Mouse (Mus musculus) heart, adult 9 months (tissue): ENCODE measurements at regions not wholly inside any gene's neighbourhood (a gene's known extent, or its start where the extent isn't known, plus 50 kb on each side); places are given as distances from the start of the nearest gene placed in this dataset.
A peak's percentile ranks its signal among the peaks of the same experiment; 100 is the strongest.
"Not testable (repeated sequence)": the region's sequence is repeated elsewhere in the genome, so short reads cannot be mapped to it uniquely, and the experiment has no call there.

Source experiments
- DNase-seq, 2 experiments: peaks; one replicate each; pipeline ENCODE4 v3.0.0; 2022; ENCODE audit warnings: low spot score in 2 of 2

- no peak for DNase-seq
Measured at GRCm38 (mm10) chr13:58663316-58663715, 52.6 kb upstream of the Slc28a3 start.

GRCm38 (mm10) chr13:58668664-58669063 is 58.0 kb upstream of the Slc28a3 start:
- DNase-seq = no peak

- no peak for DNase-seq
Measured at GRCm38 (mm10) chr13:58670206-58670605, 59.5 kb upstream of the Slc28a3 start.

- not testable (repeated sequence) for DNase-seq
Measured at GRCm38 (mm10) chr13:58675611-58676010, 64.9 kb upstream of the Slc28a3 start.

- no peak for DNase-seq
Measured at GRCm38 (mm10) chr13:58677521-58677920, 66.8 kb upstream of the Slc28a3 start.

- no peak for DNase-seq
Measured at GRCm38 (mm10) chr13:58679663-58680062, 69.0 kb upstream of the Slc28a3 start.

GRCm38 (mm10) chr13:58686822-58687221 is 76.1 kb upstream of the Slc28a3 start:
- DNase-seq = no peak

- no peak for DNase-seq
Measured at GRCm38 (mm10) chr13:58687609-58688008, 76.9 kb upstream of the Slc28a3 start.

- no peak for DNase-seq
Measured at GRCm38 (mm10) chr13:58688249-58688648, 77.6 kb upstream of the Slc28a3 start.

GRCm38 (mm10) chr13:58694703-58695102 is 84.0 kb upstream of the Slc28a3 start:
- DNase-seq = peak; percentile 5 to 6

GRCm38 (mm10) chr13:58695964-58696363 is 85.3 kb upstream of the Slc28a3 start:
- no peak for DNase-seq

GRCm38 (mm10) chr13:58700021-58700420 is 89.3 kb upstream of the Slc28a3 start:
- DNase-seq = no peak

GRCm38 (mm10) chr13:58704141-58704540 is 93.5 kb upstream of the Slc28a3 start:
- DNase-seq = no peak

- no peak for DNase-seq
Measured at GRCm38 (mm10) chr13:58716584-58716983, 89.8 kb upstream of the Ntrk2 start.

- DNase-seq = no peak
Measured at GRCm38 (mm10) chr13:58730500-58731105, 75.8 kb upstream of the Ntrk2 start.

- no peak for DNase-seq
Measured at GRCm38 (mm10) chr13:58732776-58733175, 73.6 kb upstream of the Ntrk2 start.

- no peak for DNase-seq
Measured at GRCm38 (mm10) chr13:58733615-58734014, 72.8 kb upstream of the Ntrk2 start.

GRCm38 (mm10) chr13:58735577-58735976 is 70.8 kb upstream of the Ntrk2 start:
- no peak for DNase-seq

- DNase-seq = no peak
Measured at GRCm38 (mm10) chr13:58740731-58741130, 65.6 kb upstream of the Ntrk2 start.

GRCm38 (mm10) chr13:58746056-58746455 is 60.3 kb upstream of the Ntrk2 start:
- no peak for DNase-seq

- no peak for DNase-seq
Measured at GRCm38 (mm10) chr13:58747685-58748084, 58.7 kb upstream of the Ntrk2 start.

- DNase-seq = no peak
Measured at GRCm38 (mm10) chr13:58756125-58756524, 50.2 kb upstream of the Ntrk2 start.
